Mouse (Mus musculus) limb, embryonic 12.5 days (tissue): ENCODE measurements around the gene Kyat1. TPM values are rescaled to one million over a fixed set of nuclear protein-coding genes. Genes with fewer than 3 reads are reported as not detected.

Experiments used
- ATAC-seq: fragments of 200-750 bp; cut with Nextera tagmentation; 2 replicates; pipeline ENCODE4 v1.8.0; 2017; ENCODE audit warnings: low read depth, moderate TSS enrichment; ENCODE audit not compliant: insufficient number of reproducible peaks, insufficient read depth, low FRiP score, low TSS enrichment
- H3K27ac ChIP-seq: fragments of 300-500 bp; sonication (generic); 2 replicates; pipeline ENCODE4 v1.5.1; 2016; ENCODE audit warnings: mild to moderate bottlenecking, moderate library complexity
- H3K27me3 ChIP-seq: fragments of 300-500 bp; sonication (generic); 2 replicates; pipeline ENCODE4 v1.6.1; 2016; ENCODE audit warnings: mild to moderate bottlenecking, moderate library complexity
- H3K36me3 ChIP-seq: fragments of 300-500 bp; sonication (generic); 2 replicates; pipeline ENCODE4 v1.6.1; 2016; ENCODE audit warnings: mild to moderate bottlenecking, moderate library complexity
- H3K4me1 ChIP-seq: fragments of 300-500 bp; sonication (generic); replicated peaks from 2 replicates; pipeline ENCODE4 v1.6.1; 2016
- H3K4me2 ChIP-seq: fragments of 300-500 bp; sonication (generic); 2 replicates; pipeline ENCODE4 v1.6.1; 2016; ENCODE audit warnings: mild to moderate bottlenecking, moderate library complexity
- H3K4me3 ChIP-seq: fragments of 300-500 bp; sonication (generic); replicated peaks from 2 replicates; pipeline ENCODE4 v1.5.1; 2016; ENCODE audit warnings: mild to moderate bottlenecking
- H3K9ac ChIP-seq: fragments of 300-500 bp; sonication (generic); replicated peaks from 2 replicates; pipeline ENCODE4 v1.6.1; 2016; ENCODE audit warnings: mild to moderate bottlenecking, moderate library complexity
- H3K9me3 ChIP-seq: fragments of 300-500 bp; sonication (generic); 2 replicates; pipeline ENCODE4 v1.6.1; 2016; ENCODE audit warnings: mild to moderate bottlenecking, moderate library complexity
- WGBS: fragments of 180-500 bp; shearing (Covaris S2); methylation state at CpG from one replicate; pipeline ENCODE4 v1.1.7; 2016; 5-methylcytosine and 5-hydroxymethylcytosine counted together
- polyA plus RNA-seq: library from polyadenylated mRNA; unstranded; fragments of >200 nt; fragmentation: Nextera tagmentation; extraction: Ambion mirVana; gene quantifications from 2 replicates; pipeline ENCODE4 v1.2.1, GENCODE M21; 2016

Kyat1 gene
- polyA plus RNA-seq, 1 experiment from 2014 or later: 8.2 TPM

GRCm38 (mm10) chr2:30212951-30213350 is 7.3 kb upstream of the Kyat1 start:
- Histone ChIP-seq H3K36me3 (no peaks in the 10 kb centered on the region), H3K9me3 (no peaks in the 10 kb centered on the region), H3K4me2 (no peak overlapping the region), H3K9ac (no peak overlapping the region), H3K4me3 (no peak overlapping the region), H3K4me1 (no peaks in the 10 kb centered on the region), H3K27ac (no peak overlapping the region), H3K27me3 (no peaks in the 10 kb centered on the region)
- no peak for ATAC-seq
- 57% methylated on average over 1 of the region's 1 CpGs for WGBS

GRCm38 (mm10) chr2:30212169-30212545 is 6.5 kb upstream of the Kyat1 start:
- Histone ChIP-seq H3K27me3 (no peaks in the 10 kb centered on the region), H3K9ac (no peak overlapping the region), H3K4me3 (no peak overlapping the region), H3K4me1 (no peaks in the 10 kb centered on the region), H3K36me3 (no peaks in the 10 kb centered on the region), H3K27ac (no peak overlapping the region), H3K9me3 (no peaks in the 10 kb centered on the region), H3K4me2 (no peak overlapping the region)
- WGBS: 73% methylated on average over 4 of the region's 4 CpGs
- no peak for ATAC-seq

GRCm38 (mm10) chr2:30211408-30212168 is 5.9 kb upstream of the Kyat1 start:
- Histone ChIP-seq H3K4me3 (no peak overlapping the region), H3K9me3 (no peaks in the 10 kb centered on the region), H3K36me3 (no peaks in the 10 kb centered on the region), H3K9ac (no peak overlapping the region), H3K27ac (no peak overlapping the region), H3K4me1 (peaks cover 3% of the 10 kb centered on the region; the same call in 1 of the 2 replicates), H3K4me2 (no peak overlapping the region), H3K27me3 (no peaks in the 10 kb centered on the region)
- WGBS: 78% methylated on average over 6 of the region's 6 CpGs
- no peak for ATAC-seq

- no peaks in the 10 kb centered on the region for H3K9me3 ChIP-seq
- no peaks in the 10 kb centered on the region for H3K36me3 ChIP-seq
- H3K27me3 ChIP-seq: no peaks in the 10 kb centered on the region
- ATAC-seq: no peak
- no peak overlapping the region for H3K27ac ChIP-seq
- H3K9ac ChIP-seq: no peak overlapping the region
- H3K4me1 ChIP-seq: peaks cover 17% of the 10 kb centered on the region
- 76% methylated on average over 5 of the region's 5 CpGs for WGBS
- no peak overlapping the region for H3K4me2 ChIP-seq
- no peak overlapping the region for H3K4me3 ChIP-seq
These were observed 2.2 kb upstream of the Kyat1 start for GRCm38 (mm10) chr2:30207886-30208285.

- H3K4me1 ChIP-seq: peaks cover 17% of the 10 kb centered on the region
- H3K27ac ChIP-seq: no peak overlapping the region
- H3K9me3 ChIP-seq: no peaks in the 10 kb centered on the region
- no peak overlapping the region for H3K4me3 ChIP-seq
- no peak overlapping the region for H3K4me2 ChIP-seq
- no peak for ATAC-seq
- WGBS: 80% methylated on average over 4 of the region's 4 CpGs
- no peak overlapping the region; the same call in 1 of the 2 replicates for H3K9ac ChIP-seq
- H3K36me3 ChIP-seq: no peaks in the 10 kb centered on the region
- no peaks in the 10 kb centered on the region for H3K27me3 ChIP-seq
These were observed 1.8 kb upstream of the Kyat1 start for GRCm38 (mm10) chr2:30207401-30207800.

- no peaks in the 10 kb centered on the region for H3K27me3 ChIP-seq
- peak overlapping the region; percentile 51 for H3K9ac ChIP-seq
- 3% methylated on average over 13 of the region's 13 CpGs for WGBS
- ATAC-seq: no peak
- no peaks in the 10 kb centered on the region for H3K36me3 ChIP-seq
- peak overlapping the region; percentile 68 for H3K4me3 ChIP-seq
- no peaks in the 10 kb centered on the region for H3K9me3 ChIP-seq
- H3K4me1 ChIP-seq: peaks cover 17% of the 10 kb centered on the region
- peak overlapping the region; percentile 31; the same call in 1 of the 2 replicates for H3K27ac ChIP-seq
- H3K4me2 ChIP-seq: peak overlapping the region; percentile 72
These were observed 405 bp downstream of the Kyat1 start for GRCm38 (mm10) chr2:30205255-30205628.

GRCm38 (mm10) chr2:30203439-30203838 is 2.2 kb downstream of the Kyat1 start:
- Histone ChIP-seq H3K4me3 (no peak overlapping the region), H3K27ac (no peak overlapping the region), H3K9me3 (no peaks in the 10 kb centered on the region), H3K9ac (no peak overlapping the region), H3K4me1 (peaks cover 17% of the 10 kb centered on the region), H3K36me3 (no peaks in the 10 kb centered on the region), H3K4me2 (no peak overlapping the region), H3K27me3 (no peaks in the 10 kb centered on the region)
- WGBS: 80% methylated on average over 7 of the region's 7 CpGs
- ATAC-seq: no peak

GRCm38 (mm10) chr2:30200388-30200925 is 5.2 kb downstream of the Kyat1 start:
- Histone ChIP-seq H3K27me3 (no peaks in the 10 kb centered on the region), H3K4me3 (no peak overlapping the region), H3K9ac (no peak overlapping the region), H3K4me1 (peaks cover 9% of the 10 kb centered on the region), H3K27ac (no peak overlapping the region), H3K36me3 (no peaks in the 10 kb centered on the region), H3K4me2 (no peak overlapping the region), H3K9me3 (no peaks in the 10 kb centered on the region)
- 83% methylated on average over 5 of the region's 5 CpGs for WGBS
- ATAC-seq: no peak

- WGBS: 34% methylated on average over 1 of the region's 1 CpGs
- Histone ChIP-seq H3K4me1 (peaks cover 6% of the 10 kb centered on the region), H3K9ac (no peak overlapping the region), H3K27ac (no peak overlapping the region), H3K36me3 (no peaks in the 10 kb centered on the region), H3K9me3 (no peaks in the 10 kb centered on the region), H3K27me3 (no peaks in the 10 kb centered on the region), H3K4me3 (no peak overlapping the region), H3K4me2 (no peak overlapping the region)
- ATAC-seq: no peak
These were observed 5.7 kb downstream of the Kyat1 start for GRCm38 (mm10) chr2:30199984-30200383.

GRCm38 (mm10) chr2:30198021-30198420 is 7.6 kb downstream of the Kyat1 start:
- Histone ChIP-seq H3K4me3 (no peak overlapping the region), H3K9me3 (no peaks in the 10 kb centered on the region), H3K9ac (no peak overlapping the region), H3K36me3 (no peaks in the 10 kb centered on the region), H3K27ac (no peak overlapping the region), H3K4me1 (no peaks in the 10 kb centered on the region), H3K27me3 (no peaks in the 10 kb centered on the region), H3K4me2 (no peak overlapping the region)
- no peak for ATAC-seq
- 67% methylated on average over 4 of the region's 4 CpGs for WGBS

- 88% methylated on average over 3 of the region's 3 CpGs for WGBS
- Histone ChIP-seq H3K9ac (no peak overlapping the region), H3K27ac (no peak overlapping the region), H3K4me2 (no peak overlapping the region), H3K4me3 (no peak overlapping the region), H3K27me3 (no peaks in the 10 kb centered on the region), H3K9me3 (no peaks in the 10 kb centered on the region), H3K36me3 (no peaks in the 10 kb centered on the region), H3K4me1 (no peaks in the 10 kb centered on the region)
- no peak for ATAC-seq
These were observed 11.0 kb downstream of the Kyat1 start for GRCm38 (mm10) chr2:30194656-30195055.
